ENCODE assay signal across 9 mouse cellular contexts in genomic region chr16:71247516-71248139, GRCm38 (mm10).
DNase-seq lines count a peak whose midpoint lies in the region; ATAC-seq lines count a peak whose summit lies in the region.
"Had no signal": no experiment of that assay in that cellular context is flagged by ENCODE, and none has a peak within 500 bp of the region (broad histone marks: within the 10 kb centered on the region; RNA-seq: fewer than 3 reads in every experiment).

No protein-coding gene starts in this region.

- H3K4me2 ChIP-seq in midbrain, embryonic 16.5 days (ENCODE audit: low read length): no peak overlapping the region

- H3K9ac ChIP-seq in midbrain, embryonic 16.5 days (ENCODE audit: low read depth, low read length): no peak overlapping the region

- no peak overlapping the region for H3K27ac ChIP-seq in hindbrain, embryonic 10.5 days
- H3K27ac ChIP-seq in midbrain, embryonic 16.5 days (ENCODE audit: low read length): no peak overlapping the region

- H3K4me3 ChIP-seq in hindbrain, embryonic 10.5 days: no peak overlapping the region
- no peak overlapping the region for H3K4me3 ChIP-seq in midbrain, embryonic 16.5 days (ENCODE audit: low read depth, low read length)
- H3K4me3 ChIP-seq: myocyte had no signal

- no peaks in the 10 kb centered on the region for H3K4me1 ChIP-seq in hindbrain, embryonic 10.5 days (replicated peaks)
- H3K4me1 ChIP-seq in midbrain, embryonic 16.5 days (ENCODE audit: control insufficient read depth, insufficient read depth, low read length): no peaks in the 10 kb centered on the region

- peak; percentile 27 to 65 for DNase-seq in heart, postnatal 14 days
- DNase-seq in heart, postnatal 25 days (ENCODE audit: low spot score): no peak
- DNase-seq in R1 (ENCODE audit: low read depth, low spot score): peak; percentile 55
- DNase-seq in hindbrain, embryonic 10.5 days (ENCODE audit: low spot score): peak; percentile 71
- DNase-seq in left cerebral cortex, adult 18-20 months (ENCODE audit: low spot score in 2 of 2): peak; percentile 81
- DNase-seq in urinary bladder, postnatal 36 days (ENCODE audit: low spot score in 2 of 2): peak; percentile 8 to 37

- no peaks in the 10 kb centered on the region for H3K27me3 ChIP-seq in hindbrain, embryonic 10.5 days (ENCODE audit: insufficient read depth, poor library complexity, severe bottlenecking)
- no peaks in the 10 kb centered on the region for H3K27me3 ChIP-seq in midbrain, embryonic 16.5 days (ENCODE audit: control insufficient read depth, insufficient read depth, low read depth, low read length)

- 37% methylated on average over 9 of the region's 9 CpGs for WGBS in hindbrain, embryonic 10.5 days
- WGBS in midbrain, embryonic 16.5 days: 35% methylated on average over 9 of the region's 9 CpGs

- intact Hi-C loops in heart, postnatal 14 days (cut with DNase I): loop anchor here (5.0 kb wide), 1 partner anchor 970 kb away; no protein-coding TSS in a partner anchor
- intact Hi-C loops in heart, postnatal 25 days (cut with DNase I): loop anchor here (5.0 kb wide), 1 partner anchor 970 kb away; no protein-coding TSS in a partner anchor

- ATAC-seq in common myeloid progenitor, adult 5-6 weeks (replicated peaks; ENCODE audit: low read depth, poor library complexity, severe bottlenecking): peak; percentile 71
- 0 out of 2 replicates have a peak, but pooled peaks have one; percentile 78 for ATAC-seq in midbrain, embryonic 16.5 days

- H3K36me3 ChIP-seq in hindbrain, embryonic 10.5 days: no peaks in the 10 kb centered on the region
- no peaks in the 10 kb centered on the region for H3K36me3 ChIP-seq in midbrain, embryonic 16.5 days (ENCODE audit: control insufficient read depth, insufficient read depth, low read length)

- H3K9me3 ChIP-seq in hindbrain, embryonic 10.5 days: no peaks in the 10 kb centered on the region
- H3K9me3 ChIP-seq in midbrain, embryonic 16.5 days (replicated peaks; ENCODE audit: control insufficient read depth, low read length, poor library complexity, severe bottlenecking): no peaks in the 10 kb centered on the region
